Mouse (Mus musculus): ENCODE data around the gene 5730596B20Rik.

Gene 5730596B20Rik

GRCm38 (mm10) chr6:52213119-52213986, 36.1 kb downstream of the 5730596B20Rik start, which contains the start of the genes Hoxa3 and Gm28308:
Gene Hoxa3, minus strand, starts transcription at chr6:52213336.
Gene Gm28308, minus strand, starts transcription at chr6:52213339.
- no peak for DNase-seq (ENCODE audit: low spot score)

- DNase-seq (ENCODE audit: low spot score): no peak
Observed at GRCm38 (mm10) chr6:52214271-52214670, 37.0 kb downstream of the 5730596B20Rik start.

- no peak for DNase-seq (ENCODE audit: low spot score)
Observed at GRCm38 (mm10) chr6:52215070-52215469, 37.8 kb downstream of the 5730596B20Rik start.

GRCm38 (mm10) chr6:52215771-52216535, 38.7 kb downstream of the 5730596B20Rik start:
- DNase-seq (ENCODE audit: low spot score): no peak

- DNase-seq (ENCODE audit: low spot score): no peak
Observed at GRCm38 (mm10) chr6:52216691-52217458, 39.6 kb downstream of the 5730596B20Rik start.

GRCm38 (mm10) chr6:52217459-52217768, 40.1 kb downstream of the 5730596B20Rik start:
- DNase-seq (ENCODE audit: low spot score): peak; percentile 81

GRCm38 (mm10) chr6:52217895-52218642, 40.8 kb downstream of the 5730596B20Rik start:
- DNase-seq (ENCODE audit: low spot score): no peak

- no peak for DNase-seq (ENCODE audit: low spot score)
Observed at GRCm38 (mm10) chr6:52218643-52219215, 41.4 kb downstream of the 5730596B20Rik start.

- DNase-seq (ENCODE audit: low spot score): no peak
Observed at GRCm38 (mm10) chr6:52219234-52219942, 42.1 kb downstream of the 5730596B20Rik start.

GRCm38 (mm10) chr6:52220003-52220864, 42.9 kb downstream of the 5730596B20Rik start:
- DNase-seq (ENCODE audit: low spot score): no peak

- DNase-seq (ENCODE audit: low spot score): no peak
Observed at GRCm38 (mm10) chr6:52220865-52221310, 43.6 kb downstream of the 5730596B20Rik start.

- peak; percentile 86 for DNase-seq (ENCODE audit: low spot score)
Observed at GRCm38 (mm10) chr6:52221337-52221992, 44.2 kb downstream of the 5730596B20Rik start, which contains the start of gene Hoxa7. Gene Hoxa7, minus strand, starts transcription at chr6:52221854.

- DNase-seq (ENCODE audit: low spot score): no peak
Observed at GRCm38 (mm10) chr6:52221993-52222685, 44.8 kb downstream of the 5730596B20Rik start.

GRCm38 (mm10) chr6:52222729-52223128, 45.4 kb downstream of the 5730596B20Rik start:
- no peak for DNase-seq (ENCODE audit: low spot score)

- no peak for DNase-seq (ENCODE audit: low spot score)
Observed at GRCm38 (mm10) chr6:52223939-52224760, 46.9 kb downstream of the 5730596B20Rik start.

- no peak for DNase-seq (ENCODE audit: low spot score)
Observed at GRCm38 (mm10) chr6:52224895-52225611, 47.8 kb downstream of the 5730596B20Rik start.
